Mouse (Mus musculus) forebrain, embryonic 11.5 days (tissue): ENCODE measurements around the gene Dcn. TPM values are rescaled to one million over a fixed set of nuclear protein-coding genes. Genes with fewer than 3 reads are reported as not detected.

Experiments
- ATAC-seq: fragments of 200-750 bp; cut with Nextera tagmentation; replicated peaks from 2 replicates; pipeline ENCODE4 v1.8.0; 2017; ENCODE audit warnings: moderate TSS enrichment; ENCODE audit not compliant: low FRiP score
- DNase-seq: peaks from one replicate; pipeline ENCODE4 v3.0.0-alpha.2; 2017; ENCODE audit warnings: low spot score
- H3K27ac ChIP-seq: fragments of 300-500 bp; sonication (generic); 2 replicates; pipeline ENCODE4 v1.5.1; 2014; ENCODE audit warnings: low read depth, low read length
- H3K27me3 ChIP-seq: fragments of 300-500 bp; sonication (generic); 2 replicates; pipeline ENCODE4 v1.6.1; 2014; ENCODE audit warnings: mild to moderate bottlenecking, low read length, mixed read lengths; ENCODE audit not compliant: control insufficient read depth, insufficient read depth
- H3K36me3 ChIP-seq: fragments of 300-500 bp; sonication (generic); 2 replicates; pipeline ENCODE4 v1.6.1; 2014; ENCODE audit warnings: mild to moderate bottlenecking, low read length, moderate library complexity, mixed read lengths; ENCODE audit not compliant: control insufficient read depth, insufficient read depth
- H3K4me1 ChIP-seq: fragments of 300-500 bp; sonication (generic); replicated peaks from 2 replicates; pipeline ENCODE4 v1.6.1; 2014; ENCODE audit warnings: low read length, mixed read lengths; ENCODE audit not compliant: control insufficient read depth, insufficient read depth
- H3K4me2 ChIP-seq: fragments of 300-500 bp; sonication (generic); 2 replicates; pipeline ENCODE4 v1.6.1; 2014; ENCODE audit warnings: low read depth, mild to moderate bottlenecking, low read length, moderate library complexity, mixed read lengths; ENCODE audit not compliant: severe bottlenecking
- H3K4me3 ChIP-seq: fragments of 300-500 bp; sonication (generic); 2 replicates; pipeline ENCODE4 v1.5.1; 2014; ENCODE audit warnings: low read depth, low read length
- H3K9ac ChIP-seq: fragments of 300-500 bp; sonication (generic); 2 replicates; pipeline ENCODE4 v1.6.1; 2014; ENCODE audit warnings: low read length
- H3K9me3 ChIP-seq: fragments of 300-500 bp; sonication (generic); 2 replicates; pipeline ENCODE4 v1.6.1; 2016; ENCODE audit warnings: low read length, mixed read lengths; ENCODE audit not compliant: control insufficient read depth
- WGBS: fragments of 180-500 bp; shearing (Covaris S2); extraction: QIAGEN DNeasy Blood & Tissue Kit; methylation state at CpG from one replicate; pipeline ENCODE4 v1.1.7; 2014; 5-methylcytosine and 5-hydroxymethylcytosine counted together
- polyA plus RNA-seq: library from polyadenylated mRNA; unstranded; fragments of >200 nt; fragmentation: Nextera tagmentation; extraction: Ambion mirVana; gene quantifications from 2 replicates; pipeline ENCODE4 v1.2.1, GENCODE M21; 2014

The Dcn gene
- 15.1 and 15.7 TPM in 2 replicates for polyA plus RNA-seq

GRCm38 (mm10) chr10:97479004-97479766 lies at the start of gene Dcn:
Gene Dcn, plus strand, starts transcription at chr10:97479609.
- WGBS, result 3% methylated on average over 7 of the region's 7 CpGs
- H3K27ac ChIP-seq, result no peak within 1 kb of the TSS
- no peaks in the 10 kb centered on the region for H3K27me3 ChIP-seq
- H3K9me3 ChIP-seq, result no peaks in the 10 kb centered on the region
- DNase-seq, result peak; percentile 68
- no peaks in the 10 kb centered on the region; the same call in none of the 2 replicates for H3K4me1 ChIP-seq
- no peak within 1 kb of the TSS for H3K4me3 ChIP-seq
- H3K4me2 ChIP-seq, result peak within 1 kb of the TSS; percentile 27; the same call in 1 of the 2 replicates
- ATAC-seq, result peak; percentile 91
- no peaks in the 10 kb centered on the region for H3K36me3 ChIP-seq
- no peak within 1 kb of the TSS for H3K9ac ChIP-seq

DNA sequence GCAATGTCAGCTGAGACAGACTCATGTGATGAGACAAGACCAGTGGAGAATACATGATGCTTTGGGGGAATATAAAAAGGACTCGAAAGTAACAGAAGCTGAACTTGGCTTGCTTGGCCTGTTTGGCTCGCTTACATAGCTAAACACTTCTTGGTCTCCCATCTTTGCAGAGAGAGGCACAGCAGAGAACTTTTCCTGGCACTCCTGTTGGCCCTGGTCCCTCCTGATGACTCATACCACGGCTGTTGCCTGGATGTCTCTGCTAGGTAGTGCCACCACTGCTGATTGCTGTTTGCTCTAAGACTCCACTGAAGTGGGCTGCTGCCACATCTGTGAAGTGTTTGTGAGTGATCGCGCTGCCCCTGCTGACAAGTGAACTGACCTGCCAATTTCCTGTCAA lies 42.7 kb upstream of the Dcn start:
- Histone ChIP-seq H3K4me1 (no peaks in the 10 kb centered on the region), H3K27ac (no peak overlapping the region), H3K4me2 (no peak overlapping the region), H3K9me3 (no peaks in the 10 kb centered on the region), H3K4me3 (no peak overlapping the region), H3K27me3 (no peaks in the 10 kb centered on the region), H3K36me3 (no peaks in the 10 kb centered on the region), H3K9ac (no peak overlapping the region)
- ATAC-seq (no peak), DNase-seq (no peak)
- WGBS, result 87% methylated on average over 5 of the region's 5 CpGs

- Histone ChIP-seq H3K36me3 (no peaks in the 10 kb centered on the region), H3K4me1 (no peaks in the 10 kb centered on the region), H3K9ac (no peak overlapping the region), H3K4me3 (no peak overlapping the region), H3K4me2 (no peak overlapping the region), H3K27me3 (no peaks in the 10 kb centered on the region), H3K9me3 (no peaks in the 10 kb centered on the region), H3K27ac (no peak overlapping the region)
- no peak for ATAC-seq
- 75% methylated on average over 2 of the region's 2 CpGs for WGBS
- no peak for DNase-seq
Measured at GRCm38 (mm10) chr10:97442300-97442699, 37.1 kb upstream of the Dcn start.

- no peak for DNase-seq
- 87% methylated on average over 4 of the region's 4 CpGs for WGBS
- Histone ChIP-seq H3K4me2 (no peak overlapping the region), H3K36me3 (no peaks in the 10 kb centered on the region), H3K27ac (no peak overlapping the region), H3K4me1 (no peaks in the 10 kb centered on the region), H3K9ac (no peak overlapping the region), H3K4me3 (no peak overlapping the region), H3K27me3 (no peaks in the 10 kb centered on the region), H3K9me3 (no peaks in the 10 kb centered on the region)
- no peak for ATAC-seq
Measured at GRCm38 (mm10) chr10:97446486-97446885, 32.9 kb upstream of the Dcn start.

GRCm38 (mm10) chr10:97452886-97453285 lies 26.5 kb upstream of the Dcn start:
- no peak overlapping the region for H3K4me3 ChIP-seq
- no peak overlapping the region for H3K9ac ChIP-seq
- 59% methylated on average over 1 of the region's 1 CpGs for WGBS
- no peaks in the 10 kb centered on the region for H3K27me3 ChIP-seq
- no peaks in the 10 kb centered on the region for H3K9me3 ChIP-seq
- DNase-seq, result no peak
- no peak for ATAC-seq
- H3K4me2 ChIP-seq, result no peak overlapping the region
- H3K36me3 ChIP-seq, result no peaks in the 10 kb centered on the region
- no peaks in the 10 kb centered on the region for H3K4me1 ChIP-seq
- H3K27ac ChIP-seq, result no peak overlapping the region

DNA sequence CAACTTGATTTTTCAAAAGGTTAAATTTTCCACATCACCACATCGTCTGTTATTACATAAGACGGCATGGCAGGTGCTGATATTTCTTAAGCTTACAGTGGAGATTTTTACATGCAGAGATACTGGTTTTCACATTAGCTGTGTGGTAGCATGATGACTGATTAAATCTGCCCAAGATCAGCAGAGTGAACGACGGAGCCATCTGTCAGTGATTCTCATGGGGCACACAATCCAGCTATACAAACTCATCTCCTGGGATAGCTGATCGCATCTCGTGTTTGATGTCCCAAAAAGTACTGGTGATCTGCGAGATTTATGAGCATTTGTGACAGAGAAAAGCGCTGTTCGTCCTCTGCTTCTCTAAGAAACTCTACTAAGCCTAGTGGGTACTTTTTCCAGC lies 25.9 kb upstream of the Dcn start:
- no peaks in the 10 kb centered on the region for H3K4me1 ChIP-seq
- WGBS, result 87% methylated on average over 9 of the region's 9 CpGs
- H3K36me3 ChIP-seq, result no peaks in the 10 kb centered on the region
- no peak overlapping the region for H3K4me3 ChIP-seq
- H3K9ac ChIP-seq, result no peak overlapping the region
- no peaks in the 10 kb centered on the region for H3K9me3 ChIP-seq
- DNase-seq, result no peak
- no peak overlapping the region for H3K4me2 ChIP-seq
- H3K27me3 ChIP-seq, result no peaks in the 10 kb centered on the region
- ATAC-seq, result no peak
- no peak overlapping the region for H3K27ac ChIP-seq

DNA sequence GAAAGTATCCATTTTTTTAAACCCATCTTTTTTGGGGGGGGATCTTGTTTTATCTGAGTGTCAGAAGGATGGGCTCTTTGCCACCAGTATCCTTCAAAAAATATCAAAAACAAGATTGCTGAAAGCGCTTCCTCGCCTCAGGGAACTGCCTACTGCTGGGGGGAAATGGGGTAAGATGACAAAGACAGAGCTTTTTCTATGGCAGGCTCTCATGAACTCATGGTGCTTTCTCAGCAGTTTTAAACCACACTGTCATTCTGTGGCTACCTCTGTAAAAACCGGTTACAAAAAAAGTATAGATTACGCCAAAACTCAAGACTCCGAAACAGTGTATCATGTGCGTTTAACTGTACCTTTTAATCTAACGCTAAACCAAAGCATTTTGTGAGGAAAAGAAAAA lies 22.4 kb upstream of the Dcn start:
- no peak overlapping the region for H3K27ac ChIP-seq
- DNase-seq, result no peak
- 94% methylated on average over 7 of the region's 7 CpGs for WGBS
- H3K27me3 ChIP-seq, result no peaks in the 10 kb centered on the region
- no peak overlapping the region for H3K4me2 ChIP-seq
- no peaks in the 10 kb centered on the region for H3K36me3 ChIP-seq
- no peak for ATAC-seq
- no peak overlapping the region for H3K9ac ChIP-seq
- no peaks in the 10 kb centered on the region for H3K9me3 ChIP-seq
- H3K4me1 ChIP-seq, result no peaks in the 10 kb centered on the region
- no peak overlapping the region for H3K4me3 ChIP-seq

- Histone ChIP-seq H3K4me3 (no peak overlapping the region), H3K9ac (no peak overlapping the region), H3K4me1 (no peaks in the 10 kb centered on the region), H3K4me2 (no peak overlapping the region), H3K36me3 (no peaks in the 10 kb centered on the region), H3K27ac (no peak overlapping the region), H3K27me3 (no peaks in the 10 kb centered on the region), H3K9me3 (no peaks in the 10 kb centered on the region)
- DNase-seq (no peak), ATAC-seq (no peak)
- WGBS, result 65% methylated on average over 3 of the region's 3 CpGs
Measured at GRCm38 (mm10) chr10:97466818-97467217, 12.6 kb upstream of the Dcn start.
